Mouse (Mus musculus): ENCODE results near the gene Hist1h4n.

Hist1h4n gene

GRCm38 (mm10) chr13:21795584-21795983 is 36.4 kb downstream of the Hist1h4n start:
- no peak for DNase-seq (ENCODE audit: low read depth)

- DNase-seq (ENCODE audit: low read depth): no peak
Measured at GRCm38 (mm10) chr13:21790601-21791283, 41.3 kb downstream of the Hist1h4n start.

GRCm38 (mm10) chr13:21789925-21790324 is 42.1 kb downstream of the Hist1h4n start:
- no peak for DNase-seq (ENCODE audit: low read depth)

DNA sequence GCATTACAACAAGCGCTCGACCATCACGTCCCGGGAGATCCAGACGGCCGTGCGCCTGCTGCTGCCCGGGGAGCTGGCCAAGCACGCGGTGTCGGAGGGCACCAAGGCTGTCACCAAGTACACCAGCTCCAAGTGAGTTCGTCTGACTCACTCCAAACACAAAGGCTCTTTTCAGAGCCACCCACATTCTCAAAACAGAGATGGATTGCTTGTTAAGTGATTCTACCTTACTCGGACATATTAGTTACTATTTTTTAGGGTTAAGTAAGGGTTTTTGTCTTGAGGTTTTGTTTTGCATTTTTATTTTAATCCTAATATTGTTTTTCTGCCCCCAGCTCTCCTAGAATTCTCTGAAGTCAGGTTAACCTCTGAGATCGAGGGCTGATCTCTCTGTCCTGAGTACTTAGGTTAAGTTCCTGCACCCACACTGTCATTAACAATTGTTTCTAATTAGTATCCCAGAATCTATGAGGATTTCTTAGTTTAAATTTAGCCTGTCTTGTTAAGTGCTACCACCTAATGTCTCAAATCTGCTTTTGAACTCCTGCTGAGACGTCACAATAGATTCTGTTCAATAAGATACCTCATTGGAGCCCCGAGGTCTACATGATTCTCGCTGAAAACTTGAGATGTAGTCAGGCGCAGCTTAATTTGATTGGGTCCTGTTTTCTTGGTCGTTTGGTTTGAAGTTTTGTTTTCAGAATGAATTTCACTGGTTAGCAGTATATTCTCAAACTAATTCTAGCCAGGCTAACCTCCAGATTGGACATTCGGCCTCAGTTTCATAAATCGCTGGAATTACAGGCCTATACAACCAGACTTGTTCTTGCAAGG is 44.0 kb downstream of the Hist1h4n start:
- DNase-seq (ENCODE audit: low read depth): no peak

DNA sequence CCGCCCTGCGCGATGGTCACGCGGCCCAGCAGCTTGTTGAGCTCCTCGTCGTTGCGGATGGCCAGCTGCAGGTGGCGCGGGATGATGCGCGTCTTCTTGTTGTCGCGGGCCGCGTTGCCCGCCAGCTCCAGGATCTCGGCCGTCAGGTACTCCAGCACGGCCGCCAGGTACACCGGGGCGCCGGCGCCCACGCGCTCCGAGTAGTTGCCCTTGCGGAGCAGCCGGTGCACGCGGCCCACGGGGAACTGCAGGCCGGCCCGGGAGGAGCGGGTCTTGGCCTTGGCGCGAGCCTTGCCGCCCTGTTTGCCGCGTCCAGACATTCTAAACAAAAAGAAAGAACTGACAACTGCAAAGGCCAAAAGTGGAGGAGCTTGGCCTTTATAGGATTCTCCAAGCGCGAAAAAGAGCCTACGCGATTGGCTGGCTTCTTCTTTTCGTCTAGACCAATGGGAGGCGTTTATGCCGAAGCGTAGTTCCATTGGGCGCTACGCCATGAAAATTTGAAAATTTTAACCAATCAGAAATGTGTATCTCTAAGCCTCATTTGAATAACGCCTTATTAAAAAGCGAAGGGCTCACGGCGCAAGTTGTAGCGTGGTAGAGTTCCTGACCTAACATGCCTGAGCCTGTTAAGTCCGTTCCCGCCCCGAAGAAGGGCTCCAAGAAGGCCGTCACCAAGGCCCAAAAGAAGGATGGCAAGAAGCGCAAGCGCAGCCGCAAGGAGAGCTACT is 44.9 kb downstream of the Hist1h4n start, which contains the start of the genes Hist1h2an and Hist1h2bp:
TSS of gene Hist1h2an (minus strand) at position 320 of the 731 bp plus-strand sequence.
TSS of gene Hist1h2bp (plus strand) at position 563 of the 731 bp plus-strand sequence.
- DNase-seq (ENCODE audit: low read depth): peak; percentile 94

DNA sequence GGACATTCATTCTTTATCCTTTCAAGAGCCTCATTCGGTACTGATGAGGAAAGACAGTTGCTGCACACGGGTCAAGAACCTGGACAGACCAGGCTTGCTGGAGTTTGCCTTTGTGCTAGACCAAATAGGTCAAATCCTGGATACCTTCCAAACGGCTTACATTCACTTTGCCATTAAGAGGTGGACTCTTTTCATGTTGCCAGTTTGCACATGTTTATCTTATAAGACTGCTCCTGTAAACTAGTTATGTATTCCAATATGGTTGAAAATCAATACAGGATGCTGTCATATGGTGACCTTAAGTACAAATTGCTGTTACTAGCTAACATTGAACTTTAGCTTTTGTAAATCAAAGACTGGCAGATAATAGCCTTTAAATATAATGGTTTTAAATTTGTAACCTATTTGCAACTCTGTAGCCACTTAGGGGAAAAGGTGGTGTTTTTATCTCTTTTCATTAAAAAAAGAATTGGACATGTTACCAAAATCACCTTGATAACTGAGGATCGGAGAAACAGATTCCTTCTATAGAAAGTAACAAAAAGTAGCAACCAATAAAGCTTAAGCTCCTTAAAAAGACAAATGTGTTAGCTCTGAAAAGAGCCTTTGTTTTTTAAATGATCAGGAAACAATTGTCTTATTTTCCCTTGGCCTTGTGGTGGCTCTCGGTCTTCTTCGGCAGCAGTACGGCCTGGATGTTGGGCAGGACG is 45.7 kb downstream of the Hist1h4n start:
- DNase-seq (ENCODE audit: low read depth): peak; percentile 56

DNA sequence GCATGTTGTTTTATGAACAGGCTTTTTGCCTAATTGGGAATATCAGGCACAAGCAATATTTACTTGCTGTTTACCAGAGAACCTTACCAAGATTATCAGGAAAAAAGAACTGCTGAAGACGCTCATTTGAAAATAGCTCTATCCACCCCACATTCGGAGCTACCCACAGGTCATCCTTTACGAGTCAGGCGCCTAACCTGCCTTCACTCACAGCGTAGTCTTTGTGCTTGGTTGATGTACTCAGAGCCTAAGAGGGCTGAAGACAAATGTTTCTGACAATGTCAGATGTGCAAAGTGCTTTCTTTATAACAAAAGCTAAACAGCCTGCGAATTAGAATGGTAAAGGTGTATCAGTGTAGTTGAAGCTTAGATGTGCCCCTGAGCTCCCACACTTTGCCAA is 47.7 kb downstream of the Hist1h4n start:
- no peak for DNase-seq (ENCODE audit: low read depth)

- DNase-seq (ENCODE audit: low read depth): peak; percentile 61
Measured at GRCm38 (mm10) chr13:21783734-21784161, 48.2 kb downstream of the Hist1h4n start.

GRCm38 (mm10) chr13:21783255-21783617 is 48.8 kb downstream of the Hist1h4n start, which contains the start of gene Hist1h3i:
Gene Hist1h3i (minus strand): TSS chr13:21783370.
- DNase-seq (ENCODE audit: low read depth): peak; percentile 91

DNA sequence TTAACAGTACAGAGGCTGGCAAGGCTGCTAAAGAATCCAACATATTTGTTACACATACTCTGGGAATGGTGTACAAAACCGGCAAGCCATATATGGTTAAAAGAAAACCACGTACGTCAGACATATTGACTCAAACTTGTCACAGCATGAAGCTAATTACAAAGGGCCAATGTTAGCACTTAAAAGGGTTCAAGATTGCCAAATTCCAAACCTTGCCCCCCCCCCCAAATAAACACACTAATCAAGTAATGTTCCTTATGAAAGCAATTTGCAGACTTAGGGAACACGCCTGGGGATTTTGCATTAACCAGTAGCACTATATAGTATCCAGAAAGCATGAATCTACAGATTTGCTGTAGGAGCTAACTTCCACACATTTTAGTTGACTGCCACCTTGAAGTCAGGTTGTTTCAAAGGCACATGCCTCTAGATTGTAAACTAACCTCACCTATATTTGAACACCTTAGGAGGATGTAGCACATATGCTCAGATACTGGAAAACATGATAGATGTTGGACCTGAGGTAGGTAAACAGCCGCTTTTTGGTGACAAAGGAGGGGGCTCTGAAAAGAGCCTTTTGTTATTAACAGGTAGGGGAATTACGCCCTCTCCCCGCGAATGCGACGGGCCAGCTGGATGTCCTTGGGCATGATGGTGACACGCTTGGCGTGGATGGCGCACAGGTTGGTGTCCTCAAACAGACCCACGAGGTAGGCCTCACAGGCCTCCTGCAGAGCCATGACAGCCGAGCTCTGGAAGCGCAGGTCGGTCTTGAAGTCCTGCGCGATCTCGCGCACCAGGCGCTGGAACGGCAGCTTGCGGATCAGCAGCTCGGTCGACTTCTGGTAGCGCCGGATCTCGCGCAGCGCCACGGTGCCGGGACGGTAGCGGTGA is 49.4 kb downstream of the Hist1h4n start:
- DNase-seq (ENCODE audit: low read depth): peak; percentile 66
